ENCODE assay signal across 9 mouse cellular contexts in the genomic region with DNA sequence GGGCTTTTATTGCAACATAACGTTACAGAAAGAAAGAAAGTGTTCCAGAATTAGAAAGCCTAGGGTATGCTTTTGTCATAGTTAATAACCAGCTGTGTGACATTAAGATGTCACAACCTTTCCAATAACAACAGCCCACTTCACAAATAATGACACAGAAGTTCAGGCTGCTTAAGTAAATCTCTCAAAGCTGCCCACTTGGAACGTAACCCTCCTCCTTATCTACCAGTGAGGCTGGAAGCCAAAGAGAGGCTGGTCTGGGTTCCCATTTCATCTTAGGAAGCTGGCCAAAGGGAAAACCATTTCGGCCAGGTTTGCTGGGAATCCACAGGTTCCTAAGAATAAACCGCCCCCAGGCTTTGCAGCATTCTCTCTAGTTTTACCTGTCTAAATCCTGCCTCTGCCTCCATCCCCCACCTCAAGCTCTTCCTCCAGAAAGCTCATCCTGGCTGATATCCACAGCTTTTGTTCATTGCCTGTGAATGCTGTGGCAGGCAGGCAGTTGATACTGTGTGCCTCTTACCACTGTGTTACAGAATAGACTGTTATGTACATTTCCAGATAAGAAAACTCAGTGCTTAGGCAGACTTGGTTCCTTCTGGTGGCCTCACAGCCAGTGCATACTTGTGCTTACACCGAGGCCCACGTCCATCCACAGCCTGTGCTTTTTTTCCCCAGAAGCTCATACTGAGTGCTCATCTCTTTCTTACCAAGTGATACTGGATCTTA. TPM values are rescaled to one million over a fixed set of nuclear protein-coding genes. Genes with fewer than 3 reads are reported as not detected.
DNase-seq lines count a peak whose midpoint lies in the region; ATAC-seq lines count a peak whose summit lies in the region.
"Had no signal": no experiment of that assay in that cellular context is flagged by ENCODE, and none has a peak within 500 bp of the region (broad histone marks: within the 10 kb centered on the region; RNA-seq: fewer than 3 reads in every experiment).

No protein-coding gene starts in this region.

- H3K27me3 ChIP-seq in forebrain, embryonic 14.5 days (replicated peaks; ENCODE audit: control insufficient read depth, insufficient read depth, low read length) = no peaks in the 10 kb centered on the region
- no peaks in the 10 kb centered on the region for H3K27me3 ChIP-seq in hindbrain, embryonic 13.5 days
- H3K27me3 ChIP-seq in midbrain, embryonic 16.5 days (ENCODE audit: control insufficient read depth, insufficient read depth, low read depth, low read length) = no peaks in the 10 kb centered on the region
- H3K27me3 ChIP-seq: megakaryocyte, embryonic 14.5 days had no signal

- H3K4me3 ChIP-seq in forebrain, embryonic 14.5 days (ENCODE audit: low read depth, low read length) = no peak overlapping the region
- no peak overlapping the region for H3K4me3 ChIP-seq in hindbrain, embryonic 13.5 days
- no peak overlapping the region for H3K4me3 ChIP-seq in midbrain, embryonic 16.5 days (ENCODE audit: low read depth, low read length)
- H3K4me3 ChIP-seq: megakaryocyte, embryonic 14.5 days had no signal

- H3K4me1 ChIP-seq in forebrain, embryonic 14.5 days (ENCODE audit: control insufficient read depth, insufficient read depth, low read length) = peaks cover 15% of the 10 kb centered on the region; the same call in 1 of the 2 replicates
- H3K4me1 ChIP-seq in hindbrain, embryonic 13.5 days (replicated peaks) = peaks cover 35% of the 10 kb centered on the region
- H3K4me1 ChIP-seq in midbrain, embryonic 16.5 days (ENCODE audit: control insufficient read depth, insufficient read depth, low read length) = peaks cover 11% of the 10 kb centered on the region

- intact Hi-C loops in left cerebral cortex, postnatal 4 days (cut with DNase I) = no loop called here

- no peaks in the 10 kb centered on the region for H3K9me3 ChIP-seq in forebrain, embryonic 14.5 days (replicated peaks; ENCODE audit: control insufficient read depth, low read length)
- no peaks in the 10 kb centered on the region for H3K9me3 ChIP-seq in hindbrain, embryonic 13.5 days
- H3K9me3 ChIP-seq in midbrain, embryonic 16.5 days (replicated peaks; ENCODE audit: control insufficient read depth, low read length, poor library complexity, severe bottlenecking) = no peaks in the 10 kb centered on the region
- H3K9me3 ChIP-seq: megakaryocyte, embryonic 14.5 days had no signal

- no peak for ATAC-seq in forebrain, embryonic 14.5 days
- no peak for ATAC-seq in hindbrain, embryonic 13.5 days (ENCODE audit: low FRiP score)
- no peak; the same call in 1 of the 2 replicates for ATAC-seq in midbrain, embryonic 16.5 days

- no peaks in the 10 kb centered on the region for H3K36me3 ChIP-seq in forebrain, embryonic 14.5 days (ENCODE audit: control insufficient read depth, insufficient read depth, low read length)
- H3K36me3 ChIP-seq in hindbrain, embryonic 13.5 days = no peaks in the 10 kb centered on the region
- H3K36me3 ChIP-seq in midbrain, embryonic 16.5 days (ENCODE audit: control insufficient read depth, insufficient read depth, low read length) = no peaks in the 10 kb centered on the region

- H3K9ac ChIP-seq in forebrain, embryonic 14.5 days (ENCODE audit: low read length) = peak overlapping the region; percentile 8; the same call in 1 of the 2 replicates
- peak overlapping the region; percentile 46 for H3K9ac ChIP-seq in hindbrain, embryonic 13.5 days
- 0 out of 2 replicates have a peak overlapping the region, but pooled peaks have one; percentile 10 for H3K9ac ChIP-seq in midbrain, embryonic 16.5 days (ENCODE audit: low read depth, low read length)

- 28% methylated on average over 6 of the region's 6 CpGs for WGBS in forebrain, embryonic 14.5 days
- WGBS in hindbrain, embryonic 13.5 days = 33% methylated on average over 6 of the region's 6 CpGs
- WGBS in midbrain, embryonic 16.5 days = 32% methylated on average over 6 of the region's 6 CpGs

- H3K27ac ChIP-seq in forebrain, embryonic 14.5 days (ENCODE audit: low read depth, low read length) = no peak overlapping the region
- peak overlapping the region; percentile 26; the same call in 1 of the 2 replicates for H3K27ac ChIP-seq in hindbrain, embryonic 13.5 days
- H3K27ac ChIP-seq in midbrain, embryonic 16.5 days (ENCODE audit: low read length) = no peak overlapping the region

- DNase-seq in heart, adult 18-20 months = peak; percentile 46 to 54
- no peak for DNase-seq in heart, adult 11 months
- DNase-seq in forebrain, embryonic 14.5 days (ENCODE audit: low spot score) = no peak
- DNase-seq in cerebellum, adult 9-11 months = no peak
- DNase-seq in left cerebral cortex, postnatal 4 days = no peak
- no peak for DNase-seq in left cerebral cortex, adult 8-10 months (ENCODE audit: low spot score in 2 of 2)

- H3K4me2 ChIP-seq in forebrain, embryonic 14.5 days (ENCODE audit: low read length) = no peak overlapping the region
- H3K4me2 ChIP-seq in hindbrain, embryonic 13.5 days = no peak overlapping the region
- H3K4me2 ChIP-seq in midbrain, embryonic 16.5 days (ENCODE audit: low read length) = no peak overlapping the region

RNA-seq across cellular contexts. Expression of a gene that starts 12.8 kb away (rescaled TPM):
- total RNA-seq in heart, adult 18-20 months (2021) = 10 to 100 TPM; 76.3 to 88.0 TPM
- polyA plus RNA-seq in forebrain, embryonic 14.5 days (2014; fragmentation: Nextera tagmentation; extraction: Ambion mirVana) = 31.9 and 44.1 TPM in 2 replicates
- 34.0 and 34.6 TPM in 2 replicates for polyA plus RNA-seq in hindbrain, embryonic 13.5 days (2015; fragmentation: Nextera tagmentation; extraction: Ambion mirVana)
- 43.0 and 46.5 TPM in 2 replicates for polyA plus RNA-seq in midbrain, embryonic 16.5 days (2015; fragmentation: Nextera tagmentation; extraction: Ambion mirVana)
- total RNA-seq in left cerebral cortex, postnatal 4 days (2021) = 10 to 100 TPM; 43.4 to 45.2 TPM
- 10 to 100 TPM; 50.4 to 57.6 (median 54.6) TPM for total RNA-seq in left cerebral cortex, adult 8-10 months (2022)

Comparison
In these comparisons a context has a peak if more than half of its experiments do, and no peak if none do; other contexts are left out.
1. DNase-seq: peak in heart, adult 18-20 months (2 of 2); none in heart, adult 11 months (single experiment), forebrain, embryonic 14.5 days (single experiment), cerebellum, adult 9-11 months (single experiment), left cerebral cortex, postnatal 4 days (single experiment) and left cerebral cortex, adult 8-10 months (0 of 2).
2. Peak in every context shown above with its lines, with median percentiles within 50 percentile points of each other: H3K9ac ChIP-seq.